Mouse (Mus musculus) neural tube, embryonic 11.5 days (tissue): ENCODE data around the gene Hint1. TPM values are rescaled to one million over a fixed set of nuclear protein-coding genes. Genes with fewer than 3 reads are reported as not detected.

ENCODE experiments used
- ATAC-seq: fragments of 200-750 bp; cut with Nextera tagmentation; 2 replicates; pipeline ENCODE4 v1.8.0; 2017; ENCODE audit warnings: moderate number of reproducible peaks, mild to moderate bottlenecking, moderate TSS enrichment, moderate library complexity; ENCODE audit not compliant: insufficient read depth, low FRiP score, low TSS enrichment
- DNase-seq: peaks from one replicate; pipeline ENCODE4 v3.0.0-alpha.2; 2015; ENCODE audit warnings: low spot score
- H3K27ac ChIP-seq: fragments of 300-500 bp; sonication (generic); 2 replicates; pipeline ENCODE4 v1.5.1; 2014; ENCODE audit warnings: low read depth, mild to moderate bottlenecking, low read length
- H3K27me3 ChIP-seq: fragments of 300-500 bp; sonication (generic); 2 replicates; pipeline ENCODE4 v1.6.1; 2014; ENCODE audit warnings: mild to moderate bottlenecking, low read length, mixed read lengths; ENCODE audit not compliant: control insufficient read depth, insufficient read depth
- H3K36me3 ChIP-seq: fragments of 300-500 bp; sonication (generic); 2 replicates; pipeline ENCODE4 v1.6.1; 2014; ENCODE audit warnings: mild to moderate bottlenecking, low read length, moderate library complexity, mixed read lengths; ENCODE audit not compliant: control insufficient read depth, insufficient read depth
- H3K4me1 ChIP-seq: fragments of 300-500 bp; sonication (generic); 2 replicates; pipeline ENCODE4 v1.6.1; 2014; ENCODE audit warnings: low read length, mixed read lengths; ENCODE audit not compliant: control insufficient read depth, insufficient read depth
- H3K4me2 ChIP-seq: fragments of 300-500 bp; sonication (generic); 2 replicates; pipeline ENCODE4 v1.6.1; 2014; ENCODE audit warnings: low read depth, mild to moderate bottlenecking, moderate library complexity
- H3K4me3 ChIP-seq: fragments of 300-500 bp; sonication (generic); 2 replicates; pipeline ENCODE4 v1.5.1; 2014; ENCODE audit warnings: low read depth, low read length
- H3K9ac ChIP-seq: fragments of 300-500 bp; sonication (generic); 2 replicates; pipeline ENCODE4 v1.6.1; 2014; ENCODE audit warnings: mild to moderate bottlenecking, low read length
- H3K9me3 ChIP-seq: fragments of 300-500 bp; sonication (generic); 2 replicates; pipeline ENCODE4 v1.6.1; 2016; ENCODE audit warnings: low read length; ENCODE audit not compliant: control insufficient read depth
- WGBS: fragments of 180-500 bp; shearing (Covaris S2); extraction: QIAGEN DNeasy Blood & Tissue Kit; methylation state at CpG from one replicate; pipeline ENCODE4 v1.1.7; 2014; 5-methylcytosine and 5-hydroxymethylcytosine counted together
- polyA plus RNA-seq: library from polyadenylated mRNA; unstranded; fragments of >200 nt; fragmentation: Nextera tagmentation; extraction: Ambion mirVana; gene quantifications from 2 replicates; pipeline ENCODE4 v1.2.1, GENCODE M21; 2014

The Hint1 gene
- polyA plus RNA-seq, 1 experiment from 2014 or later = 565 TPM

- Histone ChIP-seq H3K27ac (no peak overlapping the region), H3K4me2 (peak overlapping the region; percentile 75), H3K9me3 (no peaks in the 10 kb centered on the region), H3K36me3 (no peaks in the 10 kb centered on the region), H3K27me3 (no peaks in the 10 kb centered on the region), H3K9ac (peak overlapping the region; percentile 77), H3K4me3 (peak overlapping the region; percentile 62), H3K4me1 (no peaks in the 10 kb centered on the region; the same call in 1 of the 2 replicates)
- WGBS = 32% methylated on average over 11 of the region's 11 CpGs
- DNase-seq = peak; percentile 31
- no peak for ATAC-seq
These were observed 6.6 kb upstream of the Hint1 start for GRCm38 (mm10) chr11:54859322-54860165.

- Histone ChIP-seq H3K4me3 (peak within 1 kb of the TSS; percentile 62), H3K9me3 (no peaks in the 10 kb centered on the region), H3K4me1 (no peaks in the 10 kb centered on the region; the same call in 1 of the 2 replicates), H3K27ac (peak within 1 kb of the TSS; percentile 84), H3K4me2 (peak within 1 kb of the TSS; percentile 75), H3K27me3 (no peaks in the 10 kb centered on the region), H3K9ac (peak within 1 kb of the TSS; percentile 77), H3K36me3 (no peaks in the 10 kb centered on the region)
- under 1% methylated on average over 42 of the region's 42 CpGs for WGBS
- DNase-seq = peak; percentile 96
- ATAC-seq = peak; percentile 94
These were observed 5.7 kb upstream of the Hint1 start, which contains the start of gene Lyrm7 for GRCm38 (mm10) chr11:54860256-54861038. Gene Lyrm7 (minus strand): TSS chr11:54860916.

- H3K4me1 ChIP-seq = no peaks in the 10 kb centered on the region; the same call in 1 of the 2 replicates
- no peaks in the 10 kb centered on the region for H3K36me3 ChIP-seq
- H3K9ac ChIP-seq = no peak overlapping the region
- ATAC-seq (no peak), DNase-seq (no peak)
- H3K4me2 ChIP-seq = no peak overlapping the region
- H3K4me3 ChIP-seq = no peak overlapping the region
- WGBS = 93% methylated on average over 5 of the region's 5 CpGs
- no peaks in the 10 kb centered on the region for H3K9me3 ChIP-seq
- no peaks in the 10 kb centered on the region for H3K27me3 ChIP-seq
- no peak overlapping the region for H3K27ac ChIP-seq
These were observed 4.4 kb upstream of the Hint1 start for GRCm38 (mm10) chr11:54861471-54862420.

- Histone ChIP-seq H3K9me3 (no peaks in the 10 kb centered on the region), H3K27ac (no peak overlapping the region), H3K4me3 (no peak overlapping the region), H3K36me3 (no peaks in the 10 kb centered on the region), H3K27me3 (no peaks in the 10 kb centered on the region), H3K4me2 (no peak overlapping the region), H3K4me1 (peaks cover under 1% of the 10 kb centered on the region; the same call in 1 of the 2 replicates), H3K9ac (no peak overlapping the region)
- DNase-seq (peak; percentile 65), ATAC-seq (no peak)
- WGBS = 46% methylated on average over 10 of the region's 10 CpGs
These were observed 3.3 kb upstream of the Hint1 start for GRCm38 (mm10) chr11:54862621-54863520.

GRCm38 (mm10) chr11:54865330-54866085 lies 675 bp upstream of the Hint1 start:
- no peak for ATAC-seq
- Histone ChIP-seq H3K4me3 (peak overlapping the region; percentile 89), H3K27ac (peak overlapping the region; percentile 71), H3K4me1 (peaks cover 4% of the 10 kb centered on the region; the same call in 1 of the 2 replicates), H3K9ac (peak overlapping the region; percentile 98), H3K4me2 (peak overlapping the region; percentile 46), H3K27me3 (no peaks in the 10 kb centered on the region), H3K9me3 (no peaks in the 10 kb centered on the region), H3K36me3 (no peaks in the 10 kb centered on the region; the same call in 1 of the 2 replicates)
- no peak for DNase-seq
- WGBS = 77% methylated on average over 6 of the region's 6 CpGs

GRCm38 (mm10) chr11:54867049-54867385 lies 834 bp downstream of the Hint1 start:
- peak overlapping the region; percentile 71; the same call in 1 of the 2 replicates for H3K27ac ChIP-seq
- H3K4me2 ChIP-seq = peak overlapping the region; percentile 46
- peaks cover 4% of the 10 kb centered on the region; the same call in 1 of the 2 replicates for H3K4me1 ChIP-seq
- H3K9ac ChIP-seq = peak overlapping the region; percentile 98
- H3K4me3 ChIP-seq = peak overlapping the region; percentile 89
- 3% methylated on average over 5 of the region's 5 CpGs for WGBS
- ATAC-seq = no peak
- no peaks in the 10 kb centered on the region for H3K9me3 ChIP-seq
- no peaks in the 10 kb centered on the region for H3K27me3 ChIP-seq
- H3K36me3 ChIP-seq = peaks cover 7% of the 10 kb centered on the region
- no peak for DNase-seq

- ATAC-seq (no peak), DNase-seq (no peak)
- Histone ChIP-seq H3K9ac (no peak overlapping the region), H3K27ac (no peak overlapping the region), H3K4me1 (peaks cover 4% of the 10 kb centered on the region; the same call in 1 of the 2 replicates), H3K36me3 (peaks cover 10% of the 10 kb centered on the region), H3K4me3 (peak overlapping the region; percentile 89; the same call in 1 of the 2 replicates), H3K27me3 (no peaks in the 10 kb centered on the region), H3K4me2 (peak overlapping the region; percentile 46), H3K9me3 (no peaks in the 10 kb centered on the region)
- 93% methylated on average over 3 of the region's 3 CpGs for WGBS
These were observed 1.8 kb downstream of the Hint1 start for GRCm38 (mm10) chr11:54867903-54868434.
